In genomic region chr1:85928057-85928687, GRCm38 (mm10) we compare ENCODE assay signal across 8 mouse cellular contexts. TPM values are rescaled to one million over a fixed set of nuclear protein-coding genes. Genes with fewer than 3 reads are reported as not detected.
DNase-seq lines count a peak whose midpoint lies in the region; ATAC-seq and TF ChIP-seq lines count a peak whose summit lies in the region.

Gene 4933407L21Rik, plus strand, starts transcription at chr1:85928483.

- no peaks in the 10 kb centered on the region for H3K36me3 ChIP-seq in kidney, embryonic 16.5 days (ENCODE audit: insufficient read depth, low read length)
- no peaks in the 10 kb centered on the region for H3K36me3 ChIP-seq in kidney, adult 2 months (ENCODE audit: control insufficient read depth, insufficient read depth, low read length)
- H3K36me3 ChIP-seq in embryonic facial prominence, embryonic 12.5 days, result no peaks in the 10 kb centered on the region
- no peaks in the 10 kb centered on the region for H3K36me3 ChIP-seq in intestine, embryonic 16.5 days (ENCODE audit: control insufficient read depth, insufficient read depth, low read length)
- H3K36me3 ChIP-seq in midbrain, embryonic 12.5 days, result no peaks in the 10 kb centered on the region
- no peaks in the 10 kb centered on the region for H3K36me3 ChIP-seq in liver, embryonic 12.5 days

- H3K4me1 ChIP-seq in kidney, embryonic 16.5 days (ENCODE audit: insufficient read depth, low read length), result peaks cover 20% of the 10 kb centered on the region
- 0 out of 2 replicates have a peak, but pooled peaks cover 1% of the 10 kb centered on the region for H3K4me1 ChIP-seq in kidney, adult 2 months (ENCODE audit: control insufficient read depth, insufficient read depth, low read length)
- H3K4me1 ChIP-seq in embryonic facial prominence, embryonic 12.5 days, result peaks cover 7% of the 10 kb centered on the region
- peaks cover 9% of the 10 kb centered on the region for H3K4me1 ChIP-seq in intestine, embryonic 16.5 days (ENCODE audit: control insufficient read depth, insufficient read depth, low read length)
- H3K4me1 ChIP-seq in midbrain, embryonic 12.5 days, result peaks cover 28% of the 10 kb centered on the region
- H3K4me1 ChIP-seq in liver, embryonic 12.5 days, result no peaks in the 10 kb centered on the region

- no peak within 1 kb of the TSS for H3K9ac ChIP-seq in kidney, embryonic 16.5 days (replicated peaks; ENCODE audit: low read length)
- no peak within 1 kb of the TSS for H3K9ac ChIP-seq in embryonic facial prominence, embryonic 12.5 days
- no peak within 1 kb of the TSS for H3K9ac ChIP-seq in intestine, embryonic 16.5 days (ENCODE audit: low read depth, low read length)
- H3K9ac ChIP-seq in midbrain, embryonic 12.5 days (replicated peaks), result no peak within 1 kb of the TSS
- H3K9ac ChIP-seq in liver, embryonic 12.5 days, result no peak within 1 kb of the TSS

- no peak within 1 kb of the TSS for H3K4me2 ChIP-seq in kidney, embryonic 16.5 days (replicated peaks; ENCODE audit: low read depth, low read length)
- H3K4me2 ChIP-seq in embryonic facial prominence, embryonic 12.5 days (replicated peaks), result no peak within 1 kb of the TSS
- no peak within 1 kb of the TSS for H3K4me2 ChIP-seq in intestine, embryonic 16.5 days (ENCODE audit: low read depth, low read length)
- H3K4me2 ChIP-seq in midbrain, embryonic 12.5 days (replicated peaks), result 0 out of 2 replicates have a peak within 1 kb of the TSS, but pooled peaks have one; percentile 12
- no peak within 1 kb of the TSS for H3K4me2 ChIP-seq in liver, embryonic 12.5 days

- no peak for TF ChIP-seq CTCF in kidney, adult 2 months (conservative IDR thresholded peaks at IDR 0.05; ENCODE audit: insufficient read depth, insufficient read length, low read depth, low read length)

- no peak for DNase-seq in kidney, adult 2 months
- peak; percentile 44 for DNase-seq in thymus, postnatal 4 days
- no peak for DNase-seq in testis, postnatal 10 days (ENCODE audit: low spot score)

- 39% methylated on average over 4 of the region's 4 CpGs for WGBS in kidney, embryonic 16.5 days
- 40% methylated on average over 4 of the region's 4 CpGs for WGBS in kidney, adult 2 months
- WGBS in embryonic facial prominence, embryonic 12.5 days, result 45% methylated on average over 4 of the region's 4 CpGs
- WGBS in intestine, embryonic 16.5 days, result 52% methylated on average over 4 of the region's 4 CpGs
- 20% methylated on average over 4 of the region's 4 CpGs for WGBS in midbrain, embryonic 12.5 days
- WGBS in liver, embryonic 12.5 days (ENCODE audit: insufficient replicate concordance), result 56% methylated on average over 4 of the region's 4 CpGs

- H3K27ac ChIP-seq in kidney, embryonic 16.5 days (ENCODE audit: low read length), result peak within 1 kb of the TSS; percentile 79
- H3K27ac ChIP-seq in kidney, adult 2 months (ENCODE audit: insufficient read depth, low read depth, low read length), result no peak within 1 kb of the TSS
- H3K27ac ChIP-seq in embryonic facial prominence, embryonic 12.5 days, result no peak within 1 kb of the TSS
- no peak within 1 kb of the TSS for H3K27ac ChIP-seq in intestine, embryonic 16.5 days (ENCODE audit: low read length)
- peak within 1 kb of the TSS; percentile 76 for H3K27ac ChIP-seq in midbrain, embryonic 12.5 days (replicated peaks)
- no peak within 1 kb of the TSS for H3K27ac ChIP-seq in liver, embryonic 12.5 days

- ATAC-seq in kidney, embryonic 16.5 days (ENCODE audit: low FRiP score, low TSS enrichment), result peak; percentile 31
- peak; percentile 58; the same call in 1 of the 2 replicates for ATAC-seq in embryonic facial prominence, embryonic 12.5 days (ENCODE audit: insufficient number of reproducible peaks, insufficient read depth, low FRiP score, low TSS enrichment)
- peak; percentile 61 for ATAC-seq in intestine, embryonic 16.5 days
- peak; percentile 88 for ATAC-seq in midbrain, embryonic 12.5 days (ENCODE audit: low FRiP score, low read depth)
- no peak for ATAC-seq in liver, embryonic 12.5 days

- no peaks in the 10 kb centered on the region for H3K27me3 ChIP-seq in kidney, embryonic 16.5 days (ENCODE audit: insufficient read depth, low read length)
- no peaks in the 10 kb centered on the region for H3K27me3 ChIP-seq in kidney, adult 2 months (replicated peaks; ENCODE audit: control insufficient read depth, insufficient read depth, low read length)
- no peaks in the 10 kb centered on the region for H3K27me3 ChIP-seq in embryonic facial prominence, embryonic 12.5 days
- H3K27me3 ChIP-seq in intestine, embryonic 16.5 days (replicated peaks; ENCODE audit: control insufficient read depth, insufficient read depth, low read length), result no peaks in the 10 kb centered on the region
- no peaks in the 10 kb centered on the region for H3K27me3 ChIP-seq in midbrain, embryonic 12.5 days
- no peaks in the 10 kb centered on the region for H3K27me3 ChIP-seq in liver, embryonic 12.5 days (replicated peaks)

- no peak for TF ChIP-seq POLR2A in kidney, adult 2 months (IDR thresholded peaks at IDR 0.05; ENCODE audit: low read depth, low read length)

- no peaks in the 10 kb centered on the region for H3K9me3 ChIP-seq in kidney, embryonic 16.5 days (ENCODE audit: low read length)
- H3K9me3 ChIP-seq in embryonic facial prominence, embryonic 12.5 days, result no peaks in the 10 kb centered on the region
- H3K9me3 ChIP-seq in intestine, embryonic 16.5 days (ENCODE audit: control insufficient read depth, low read length), result no peaks in the 10 kb centered on the region
- no peaks in the 10 kb centered on the region for H3K9me3 ChIP-seq in midbrain, embryonic 12.5 days
- H3K9me3 ChIP-seq in liver, embryonic 12.5 days (replicated peaks), result no peaks in the 10 kb centered on the region

- H3K4me3 ChIP-seq in kidney, embryonic 16.5 days (ENCODE audit: low read length), result no peak within 1 kb of the TSS
- H3K4me3 ChIP-seq in kidney, adult 2 months (ENCODE audit: insufficient read depth, low read depth, low read length), result no peak within 1 kb of the TSS
- no peak within 1 kb of the TSS for H3K4me3 ChIP-seq in embryonic facial prominence, embryonic 12.5 days
- no peak within 1 kb of the TSS for H3K4me3 ChIP-seq in intestine, embryonic 16.5 days (ENCODE audit: low read length)
- H3K4me3 ChIP-seq in midbrain, embryonic 12.5 days, result no peak within 1 kb of the TSS
- no peak within 1 kb of the TSS for H3K4me3 ChIP-seq in liver, embryonic 12.5 days

RNA-seq across cellular contexts. Expression of gene 4933407L21Rik, which starts in this region (rescaled TPM):
- polyA plus RNA-seq in kidney, embryonic 16.5 days (2015; fragmentation: Nextera tagmentation; extraction: Ambion mirVana), result 1.6 TPM in 2 replicates
- 0.06 and 0.12 TPM in 2 replicates for polyA plus RNA-seq in kidney, adult 2 months (2012; rRNA removed)
- polyA plus RNA-seq in embryonic facial prominence, embryonic 12.5 days (2016; fragmentation: Nextera tagmentation; extraction: Ambion mirVana), result 0.22 and 0.29 TPM in 2 replicates
- 0.09 and 0.22 TPM in 2 replicates for polyA plus RNA-seq in intestine, embryonic 16.5 days (2015; fragmentation: Nextera tagmentation; extraction: Ambion mirVana)
- 2.4 and 3.0 TPM in 2 replicates for polyA plus RNA-seq in midbrain, embryonic 12.5 days (2016; fragmentation: Nextera tagmentation; extraction: Ambion mirVana)
- polyA plus RNA-seq in liver, embryonic 12.5 days (2016; fragmentation: Nextera tagmentation; extraction: Ambion mirVana), result not detected in 2 replicates

Comparison
In these comparisons a context has a peak if more than half of its experiments do, and no peak if none do; other contexts are left out.
1. H3K27ac ChIP-seq: peak in kidney, embryonic 16.5 days (single experiment) and midbrain, embryonic 12.5 days (single experiment); none in kidney, adult 2 months (single experiment), embryonic facial prominence, embryonic 12.5 days (single experiment), intestine, embryonic 16.5 days (single experiment) and liver, embryonic 12.5 days (single experiment).
2. Peak in ATAC-seq in embryonic facial prominence, embryonic 12.5 days; RNA of the gene not detected or under 1 TPM.
3. Peak in ATAC-seq in intestine, embryonic 16.5 days; RNA of the gene not detected or under 1 TPM.